Mouse (Mus musculus) lung, postnatal 0 days (tissue): ENCODE results near the gene Dync1h1. TPM values are rescaled to one million over a fixed set of nuclear protein-coding genes. Genes with fewer than 3 reads are reported as not detected.
"Not testable (repeated sequence)": the region's sequence is repeated elsewhere in the genome, so short reads cannot be mapped to it uniquely, and the experiment has no call there.

Experiments
- ATAC-seq: fragments of 200-750 bp; cut with Nextera tagmentation; 2 replicates; pipeline ENCODE4 v1.8.0; 2017; ENCODE audit warnings: moderate library complexity
- DNase-seq: peaks from one replicate; pipeline ENCODE4 v3.0.0-alpha.2; 2016; ENCODE audit warnings: low spot score
- H3K27ac ChIP-seq: fragments of 300-500 bp; sonication (generic); 2 replicates; pipeline ENCODE4 v1.5.1; 2014; ENCODE audit warnings: antibody characterized with exemption, mild to moderate bottlenecking, low read length, mixed read lengths
- H3K27me3 ChIP-seq: fragments of 300-500 bp; sonication (generic); replicated peaks from 2 replicates; pipeline ENCODE4 v1.6.1; 2014; ENCODE audit warnings: low read length, mixed read lengths; ENCODE audit not compliant: insufficient read depth
- H3K36me3 ChIP-seq: fragments of 300-500 bp; sonication (generic); 2 replicates; pipeline ENCODE4 v1.6.1; 2014; ENCODE audit warnings: low read length, mixed read lengths; ENCODE audit not compliant: insufficient read depth
- H3K4me1 ChIP-seq: fragments of 300-500 bp; sonication (generic); 2 replicates; pipeline ENCODE4 v1.6.1; 2014; ENCODE audit warnings: antibody characterized with exemption, low read depth, low read length, mixed read lengths; ENCODE audit not compliant: insufficient read depth
- H3K4me2 ChIP-seq: fragments of 300-500 bp; sonication (generic); replicated peaks from 2 replicates; pipeline ENCODE4 v1.6.1; 2014; ENCODE audit warnings: low read depth, mild to moderate bottlenecking, low read length, moderate library complexity, mixed read lengths
- H3K4me3 ChIP-seq: fragments of 300-500 bp; sonication (generic); 2 replicates; pipeline ENCODE4 v1.5.1; 2014; ENCODE audit warnings: low read depth, low read length
- H3K9ac ChIP-seq: fragments of 300-500 bp; sonication (generic); replicated peaks from 2 replicates; pipeline ENCODE4 v1.6.1; 2014; ENCODE audit warnings: low read depth, mild to moderate bottlenecking
- H3K9me3 ChIP-seq: fragments of 300-500 bp; sonication (generic); 2 replicates; pipeline ENCODE4 v1.6.1; 2016; ENCODE audit warnings: low read length, mixed read lengths
- CTCF ChIP-seq: IDR thresholded peaks from 2 replicates; pipeline ENCODE4 v1.5.1; 2016; ENCODE audit warnings: antibody characterized with exemption, mild to moderate bottlenecking
- EP300 ChIP-seq: IDR thresholded peaks from 2 replicates; pipeline ENCODE4 v1.6.1; 2016; ENCODE audit warnings: antibody characterized with exemption, mild to moderate bottlenecking, control low read depth
- WGBS: fragments of 180-500 bp; shearing (Covaris S2); extraction: QIAGEN DNeasy Blood & Tissue Kit; methylation state at CpG from one replicate; pipeline ENCODE4 v1.1.7; 2014; 5-methylcytosine and 5-hydroxymethylcytosine counted together
- polyA plus RNA-seq: library from polyadenylated mRNA; unstranded; fragments of >200 nt; fragmentation: Nextera tagmentation; extraction: Ambion mirVana; gene quantifications from 2 replicates; pipeline ENCODE4 v1.2.1, GENCODE M21; 2015

The Dync1h1 gene
- polyA plus RNA-seq, 1 experiment from 2014 or later = 34.7 TPM

DNA sequence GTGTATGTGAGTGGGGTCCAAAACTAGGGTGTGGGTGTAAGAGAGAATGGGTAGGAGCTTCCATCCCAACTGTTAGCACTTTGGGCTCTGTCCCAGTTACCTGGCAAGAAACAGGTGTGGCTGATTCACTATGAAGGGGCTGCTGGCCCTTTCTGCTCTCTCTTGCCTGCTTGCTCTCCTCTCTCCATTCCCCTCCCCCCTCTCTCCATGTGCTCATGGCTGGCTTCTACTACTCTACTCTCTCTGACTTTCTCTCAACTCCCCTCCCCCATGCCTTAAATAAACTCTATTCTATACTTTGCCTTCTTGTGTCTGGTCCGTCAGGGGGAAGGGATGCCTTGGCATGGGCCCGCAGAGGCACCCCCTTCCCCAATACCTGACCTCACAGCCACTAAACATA, 99.5 kb downstream of the Dync1h1 start:
- DNase-seq (no peak), ATAC-seq (no peak)
- H3K9ac ChIP-seq = no peak overlapping the region
- H3K9me3 ChIP-seq = no peaks in the 10 kb centered on the region
- no peak for TF ChIP-seq CTCF
- H3K27ac ChIP-seq = no peak overlapping the region
- WGBS = 50% methylated on average over 2 of the region's 2 CpGs
- H3K27me3 ChIP-seq = no peaks in the 10 kb centered on the region
- no peaks in the 10 kb centered on the region for H3K36me3 ChIP-seq
- H3K4me1 ChIP-seq = peaks cover 3% of the 10 kb centered on the region; the same call in 1 of the 2 replicates
- no peak overlapping the region for H3K4me3 ChIP-seq
- no peak overlapping the region for H3K4me2 ChIP-seq

DNA sequence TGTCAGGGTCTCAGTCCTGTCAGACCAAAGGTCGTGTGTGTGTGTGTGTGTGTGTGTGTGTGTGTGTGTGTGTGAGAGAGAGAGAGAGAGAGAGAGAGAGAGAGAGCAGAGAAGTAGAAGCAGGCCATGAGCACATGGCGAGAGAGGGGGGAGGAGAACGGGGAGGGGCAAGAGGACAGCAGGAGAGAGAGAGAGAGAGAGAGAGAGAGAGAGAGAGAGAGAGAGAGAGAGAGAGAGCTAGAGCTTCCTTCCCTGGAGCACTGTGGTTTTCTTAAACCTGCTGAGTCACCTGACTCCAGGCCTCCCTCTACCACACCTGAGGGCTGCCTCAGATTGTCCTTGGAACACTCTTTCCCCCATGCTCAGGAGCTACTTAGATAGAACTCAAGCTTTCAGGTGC, 100.1 kb downstream of the Dync1h1 start:
- H3K9ac ChIP-seq, H3K4me3 ChIP-seq, H3K36me3 ChIP-seq, H3K27me3 ChIP-seq, H3K4me2 ChIP-seq, ATAC-seq, H3K9me3 ChIP-seq, H3K4me1 ChIP-seq, H3K27ac ChIP-seq, DNase-seq: not testable (repeated sequence)
- 39% methylated on average over 3 of the region's 3 CpGs for WGBS

DNA sequence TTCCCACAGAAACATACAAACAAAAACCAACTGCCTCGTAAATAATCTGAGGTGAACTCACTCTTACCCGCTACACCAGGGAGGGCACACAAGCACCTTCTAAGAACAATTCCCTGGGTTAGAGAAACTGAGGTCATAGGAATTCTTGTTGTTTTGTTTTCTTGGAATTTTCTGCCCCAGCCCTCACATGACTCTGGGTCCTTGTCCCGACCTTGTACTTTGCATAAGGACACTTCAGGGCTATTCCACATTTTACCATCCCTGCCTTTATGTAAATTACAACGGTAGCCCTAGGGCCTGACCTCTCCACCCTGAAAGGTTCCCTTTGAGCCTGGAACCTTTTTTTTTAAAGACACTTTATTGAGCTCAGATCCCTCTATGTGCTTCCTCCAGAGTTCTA, 101.3 kb downstream of the Dync1h1 start, which contains the start of gene Hsp90aa1:
Gene Hsp90aa1, minus strand, starts transcription at position 173 of the 400 bp plus-strand sequence.
- H3K27ac ChIP-seq = no peak within 1 kb of the TSS
- H3K9ac ChIP-seq = no peak within 1 kb of the TSS
- H3K27me3 ChIP-seq = no peaks in the 10 kb centered on the region
- WGBS = 53% methylated on average over 4 of the region's 4 CpGs
- DNase-seq = no peak
- no peak for TF ChIP-seq CTCF
- no peak for TF ChIP-seq EP300
- H3K4me1 ChIP-seq = no peaks in the 10 kb centered on the region
- no peak within 1 kb of the TSS for H3K4me3 ChIP-seq
- no peak for ATAC-seq
- no peaks in the 10 kb centered on the region for H3K9me3 ChIP-seq
- H3K4me2 ChIP-seq = no peak within 1 kb of the TSS
- no peaks in the 10 kb centered on the region for H3K36me3 ChIP-seq

- Histone ChIP-seq H3K4me3 (no peak overlapping the region), H3K27ac (no peak overlapping the region), H3K9me3 (no peaks in the 10 kb centered on the region), H3K4me1 (no peaks in the 10 kb centered on the region), H3K9ac (no peak overlapping the region), H3K27me3 (no peaks in the 10 kb centered on the region), H3K4me2 (no peak overlapping the region), H3K36me3 (no peaks in the 10 kb centered on the region)
- ATAC-seq = peak; percentile 77
- TF ChIP-seq EP300 = no peak
- peak; percentile 98 for TF ChIP-seq CTCF
- peak; percentile 88 for DNase-seq
- WGBS = 15% methylated on average over 8 of the region's 8 CpGs
Observed at GRCm38 (mm10) chr12:110703008-110703471, 101.8 kb downstream of the Dync1h1 start.

GRCm38 (mm10) chr12:110703682-110704081, 102.4 kb downstream of the Dync1h1 start:
- Histone ChIP-seq H3K9me3 (no peaks in the 10 kb centered on the region), H3K4me2 (no peak overlapping the region), H3K36me3 (no peaks in the 10 kb centered on the region), H3K4me3 (no peak overlapping the region), H3K27ac (no peak overlapping the region), H3K4me1 (no peaks in the 10 kb centered on the region), H3K27me3 (no peaks in the 10 kb centered on the region), H3K9ac (no peak overlapping the region)
- ATAC-seq (no peak), DNase-seq (no peak)
- WGBS = 63% methylated on average over 7 of the region's 7 CpGs
- TF ChIP-seq EP300 (no peak), CTCF (0 out of 2 replicates have a peak, but pooled peaks have one; percentile 6)

DNA sequence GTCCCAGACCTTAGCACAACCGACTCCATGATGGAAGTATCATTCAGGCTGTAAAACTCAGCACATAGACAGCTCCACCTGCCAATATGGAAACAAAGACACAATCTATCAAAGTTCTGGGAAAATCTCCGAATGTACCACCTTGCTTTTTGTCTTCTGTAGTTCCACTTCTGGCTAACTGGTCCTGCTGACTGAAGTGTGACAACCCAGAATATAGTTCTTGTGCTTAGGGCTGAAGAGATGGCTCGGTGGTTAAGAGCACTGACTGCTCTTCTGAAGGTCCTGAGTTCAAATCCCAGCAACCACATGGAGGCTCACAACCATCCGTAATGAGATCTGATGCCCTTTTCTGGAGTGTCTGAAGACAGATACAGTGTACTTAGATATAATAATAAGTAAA, 104.2 kb downstream of the Dync1h1 start:
- 86% methylated on average over 4 of the region's 4 CpGs for WGBS
- not testable (repeated sequence) for H3K36me3 ChIP-seq, H3K4me3 ChIP-seq, H3K4me2 ChIP-seq, H3K27me3 ChIP-seq, H3K27ac ChIP-seq, H3K9ac ChIP-seq, DNase-seq, ATAC-seq, H3K4me1 ChIP-seq, H3K9me3 ChIP-seq
